Mouse (Mus musculus) forebrain, embryonic 13.5 days (tissue): Measurements from ENCODE around the gene Slc12a4. TPM values are rescaled to one million over a fixed set of nuclear protein-coding genes. Genes with fewer than 3 reads are reported as not detected.

ENCODE experiments used
- ATAC-seq: fragments of 200-750 bp; cut with Nextera tagmentation; 2 replicates; pipeline ENCODE4 v1.8.0; 2017
- H3K27ac ChIP-seq: fragments of 300-500 bp; sonication (generic); 2 replicates; pipeline ENCODE4 v1.5.1; 2015; ENCODE audit warnings: inconsistent platforms, mild to moderate bottlenecking, moderate library complexity
- H3K27me3 ChIP-seq: fragments of 300-500 bp; sonication (generic); 2 replicates; pipeline ENCODE4 v1.6.1; 2015; ENCODE audit warnings: mild to moderate bottlenecking, inconsistent platforms
- H3K36me3 ChIP-seq: fragments of 300-500 bp; sonication (generic); 2 replicates; pipeline ENCODE4 v1.6.1; 2015; ENCODE audit warnings: mild to moderate bottlenecking, inconsistent platforms; ENCODE audit not compliant: poor library complexity, severe bottlenecking
- H3K4me1 ChIP-seq: fragments of 300-500 bp; sonication (generic); 2 replicates; pipeline ENCODE4 v1.6.1; 2015; ENCODE audit warnings: inconsistent platforms
- H3K4me2 ChIP-seq: fragments of 300-500 bp; sonication (generic); 2 replicates; pipeline ENCODE4 v1.6.1; 2015; ENCODE audit warnings: inconsistent platforms, mild to moderate bottlenecking, moderate library complexity
- H3K4me3 ChIP-seq: fragments of 300-500 bp; sonication (generic); 2 replicates; pipeline ENCODE4 v1.5.1; 2015; ENCODE audit warnings: mild to moderate bottlenecking, inconsistent platforms
- H3K9ac ChIP-seq: fragments of 300-500 bp; sonication (generic); 2 replicates; pipeline ENCODE4 v1.6.1; 2015; ENCODE audit warnings: mild to moderate bottlenecking, inconsistent platforms
- H3K9me3 ChIP-seq: fragments of 300-500 bp; sonication (generic); replicated peaks from 2 replicates; pipeline ENCODE4 v1.6.1; 2016; ENCODE audit warnings: inconsistent platforms
- WGBS: fragments of 180-500 bp; shearing (Covaris S2); methylation state at CpG from one replicate; pipeline ENCODE4 v1.1.7; 2015; 5-methylcytosine and 5-hydroxymethylcytosine counted together
- polyA plus RNA-seq: library from polyadenylated mRNA; unstranded; fragments of >200 nt; fragmentation: Nextera tagmentation; extraction: Ambion mirVana; gene quantifications from 2 replicates; pipeline ENCODE4 v1.2.1, GENCODE M21; 2015

The Slc12a4 gene
- polyA plus RNA-seq, 1 experiment from 2014 or later: 7.1 TPM

GRCm38 (mm10) chr8:105965266-105965904 is 512 bp downstream of the Slc12a4 start:
- Histone ChIP-seq H3K9me3 (no peaks in the 10 kb centered on the region), H3K4me3 (peak overlapping the region; percentile 59), H3K27me3 (peaks cover 46% of the 10 kb centered on the region), H3K9ac (peak overlapping the region; percentile 68), H3K36me3 (no peaks in the 10 kb centered on the region), H3K4me1 (peaks cover 12% of the 10 kb centered on the region; the same call in 1 of the 2 replicates), H3K27ac (no peak overlapping the region; the same call in 1 of the 2 replicates), H3K4me2 (peak overlapping the region; percentile 78)
- peak; percentile 67 for ATAC-seq
- 2% methylated on average over 40 of the region's 40 CpGs for WGBS

- peak overlapping the region; percentile 78 for H3K4me2 ChIP-seq
- H3K4me1 ChIP-seq: peaks cover 12% of the 10 kb centered on the region; the same call in 1 of the 2 replicates
- no peaks in the 10 kb centered on the region for H3K9me3 ChIP-seq
- WGBS: 79% methylated on average over 12 of the region's 12 CpGs
- no peak overlapping the region for H3K27ac ChIP-seq
- H3K36me3 ChIP-seq: no peaks in the 10 kb centered on the region
- ATAC-seq: no peak
- H3K27me3 ChIP-seq: peaks cover 46% of the 10 kb centered on the region
- H3K4me3 ChIP-seq: peak overlapping the region; percentile 59
- H3K9ac ChIP-seq: 0 out of 2 replicates have a peak overlapping the region, but pooled peaks have one; percentile 68
Observed at GRCm38 (mm10) chr8:105964506-105965265, 1.2 kb downstream of the Slc12a4 start.

- Histone ChIP-seq H3K27me3 (peaks cover 32% of the 10 kb centered on the region), H3K9me3 (no peaks in the 10 kb centered on the region), H3K4me3 (no peak overlapping the region), H3K4me2 (no peak overlapping the region), H3K36me3 (no peaks in the 10 kb centered on the region), H3K9ac (no peak overlapping the region), H3K4me1 (peaks cover 12% of the 10 kb centered on the region; the same call in 1 of the 2 replicates), H3K27ac (no peak overlapping the region)
- WGBS: 87% methylated on average over 10 of the region's 10 CpGs
- ATAC-seq: no peak
Observed at GRCm38 (mm10) chr8:105961536-105961935, 4.4 kb downstream of the Slc12a4 start.

- Histone ChIP-seq H3K27ac (no peak overlapping the region), H3K27me3 (peaks cover 28% of the 10 kb centered on the region), H3K9me3 (no peaks in the 10 kb centered on the region), H3K9ac (no peak overlapping the region), H3K4me1 (peaks cover 11% of the 10 kb centered on the region; the same call in 1 of the 2 replicates), H3K4me2 (no peak overlapping the region), H3K4me3 (no peak overlapping the region), H3K36me3 (no peaks in the 10 kb centered on the region)
- no peak for ATAC-seq
- 82% methylated on average over 14 of the region's 14 CpGs for WGBS
Observed at GRCm38 (mm10) chr8:105961101-105961500, 4.8 kb downstream of the Slc12a4 start.

GRCm38 (mm10) chr8:105959350-105959749 is 6.5 kb downstream of the Slc12a4 start:
- Histone ChIP-seq H3K4me2 (no peak overlapping the region), H3K4me1 (no peaks in the 10 kb centered on the region), H3K36me3 (no peaks in the 10 kb centered on the region), H3K4me3 (no peak overlapping the region), H3K9me3 (no peaks in the 10 kb centered on the region), H3K27ac (no peak overlapping the region), H3K27me3 (peaks cover 10% of the 10 kb centered on the region), H3K9ac (no peak overlapping the region)
- no peak for ATAC-seq
- WGBS: 79% methylated on average over 7 of the region's 7 CpGs

GRCm38 (mm10) chr8:105957813-105958212 is 8.1 kb downstream of the Slc12a4 start:
- H3K4me3 ChIP-seq: no peak overlapping the region
- H3K4me2 ChIP-seq: no peak overlapping the region
- H3K4me1 ChIP-seq: no peaks in the 10 kb centered on the region
- ATAC-seq: no peak
- no peak overlapping the region for H3K9ac ChIP-seq
- no peaks in the 10 kb centered on the region for H3K27me3 ChIP-seq
- H3K9me3 ChIP-seq: no peaks in the 10 kb centered on the region
- no peak overlapping the region for H3K27ac ChIP-seq
- no peaks in the 10 kb centered on the region for H3K36me3 ChIP-seq
- 77% methylated on average over 2 of the region's 4 CpGs for WGBS

GRCm38 (mm10) chr8:105956556-105956955 is 9.3 kb downstream of the Slc12a4 start:
- H3K4me2 ChIP-seq: no peak overlapping the region
- H3K9me3 ChIP-seq: no peaks in the 10 kb centered on the region
- no peaks in the 10 kb centered on the region for H3K27me3 ChIP-seq
- no peak for ATAC-seq
- WGBS: 91% methylated on average over 4 of the region's 4 CpGs
- H3K36me3 ChIP-seq: no peaks in the 10 kb centered on the region
- H3K9ac ChIP-seq: no peak overlapping the region
- no peaks in the 10 kb centered on the region for H3K4me1 ChIP-seq
- H3K4me3 ChIP-seq: no peak overlapping the region
- no peak overlapping the region for H3K27ac ChIP-seq

- peak; percentile 81; the same call in 1 of the 2 replicates for ATAC-seq
- H3K27ac ChIP-seq: no peak overlapping the region; the same call in 1 of the 2 replicates
- WGBS: 57% methylated on average over 7 of the region's 7 CpGs
Observed at GRCm38 (mm10) chr8:105951057-105951659, 14.7 kb downstream of the Slc12a4 start.

GRCm38 (mm10) chr8:105949350-105949749 is 16.5 kb downstream of the Slc12a4 start:
- H3K9ac ChIP-seq: no peak overlapping the region
- 0 out of 2 replicates have a peak, but pooled peaks have one; percentile 30 for ATAC-seq
- no peaks in the 10 kb centered on the region for H3K27me3 ChIP-seq
- no peak overlapping the region for H3K27ac ChIP-seq
- 45% methylated on average over 10 of the region's 10 CpGs for WGBS
- H3K36me3 ChIP-seq: peaks cover 14% of the 10 kb centered on the region; the same call in 1 of the 2 replicates
- no peak overlapping the region for H3K4me3 ChIP-seq
- no peaks in the 10 kb centered on the region for H3K9me3 ChIP-seq
- H3K4me2 ChIP-seq: no peak overlapping the region
- peaks cover 10% of the 10 kb centered on the region; the same call in 1 of the 2 replicates for H3K4me1 ChIP-seq

More at GRCm38 (mm10) chr8:105951057-105951659, 14.7 kb downstream of the Slc12a4 start:
- Histone ChIP-seq H3K4me3 (no peak overlapping the region), H3K36me3 (peaks cover 4% of the 10 kb centered on the region; the same call in 1 of the 2 replicates), H3K27me3 (no peaks in the 10 kb centered on the region), H3K9me3 (no peaks in the 10 kb centered on the region), H3K4me2 (no peak overlapping the region), H3K4me1 (peaks cover 10% of the 10 kb centered on the region; the same call in 1 of the 2 replicates), H3K9ac (no peak overlapping the region)

- Histone ChIP-seq H3K4me3 (no peak within 1 kb of the TSS), H3K9me3 (no peaks in the 10 kb centered on the region), H3K36me3 (peaks cover 14% of the 10 kb centered on the region; the same call in 1 of the 2 replicates), H3K9ac (no peak within 1 kb of the TSS), H3K4me2 (no peak within 1 kb of the TSS), H3K27ac (no peak within 1 kb of the TSS), H3K27me3 (no peaks in the 10 kb centered on the region), H3K4me1 (no peaks in the 10 kb centered on the region; the same call in 1 of the 2 replicates)
- no peak for ATAC-seq
- WGBS: 46% methylated on average over 8 of the region's 8 CpGs
Observed at GRCm38 (mm10) chr8:105943321-105943739, 22.6 kb downstream of the Slc12a4 start, which contains the start of gene Lcat. TSS of gene Lcat (minus strand) at chr8:105943382.

GRCm38 (mm10) chr8:105942542-105942941 is 23.4 kb downstream of the Slc12a4 start:
- Histone ChIP-seq H3K36me3 (peaks cover 14% of the 10 kb centered on the region; the same call in 1 of the 2 replicates), H3K4me2 (no peak overlapping the region), H3K9ac (no peak overlapping the region), H3K4me3 (no peak overlapping the region), H3K27ac (no peak overlapping the region), H3K27me3 (no peaks in the 10 kb centered on the region), H3K4me1 (peaks cover 5% of the 10 kb centered on the region), H3K9me3 (no peaks in the 10 kb centered on the region)
- 93% methylated on average over 5 of the region's 5 CpGs for WGBS
- no peak for ATAC-seq
